Mouse (Mus musculus) layer of hippocampus, adult 11-12 months (tissue): Measurements from ENCODE around the gene Atp2b2.

Source experiments
- DNase-seq: peaks from one replicate; pipeline ENCODE4 v3.0.0; 2022; ENCODE audit warnings: low spot score

Gene Atp2b2

GRCm38 (mm10) chr6:113857310-113857873 is 185.0 kb downstream of the Atp2b2 start:
- DNase-seq = no peak

- peak; percentile 85 for DNase-seq
Measured at GRCm38 (mm10) chr6:113856790-113857189, 185.6 kb downstream of the Atp2b2 start.

GRCm38 (mm10) chr6:113856095-113856646 is 186.2 kb downstream of the Atp2b2 start:
- DNase-seq = no peak

GRCm38 (mm10) chr6:113855581-113855980 is 186.8 kb downstream of the Atp2b2 start:
- no peak for DNase-seq

GRCm38 (mm10) chr6:113852318-113852717 is 190.1 kb downstream of the Atp2b2 start:
- peak; percentile 50 for DNase-seq

- no peak for DNase-seq
Measured at GRCm38 (mm10) chr6:113849819-113850218, 192.6 kb downstream of the Atp2b2 start.

- no peak for DNase-seq
Measured at GRCm38 (mm10) chr6:113848655-113849054, 193.8 kb downstream of the Atp2b2 start.

GRCm38 (mm10) chr6:113847092-113847491 is 195.3 kb downstream of the Atp2b2 start:
- DNase-seq = no peak

- DNase-seq = no peak
Measured at GRCm38 (mm10) chr6:113843248-113843647, 199.2 kb downstream of the Atp2b2 start.

- DNase-seq = no peak
Measured at GRCm38 (mm10) chr6:113838493-113838892, 203.9 kb downstream of the Atp2b2 start.

- no peak for DNase-seq
Measured at GRCm38 (mm10) chr6:113837740-113838139, 204.7 kb downstream of the Atp2b2 start.

GRCm38 (mm10) chr6:113836545-113836944 is 205.9 kb downstream of the Atp2b2 start:
- DNase-seq = no peak

GRCm38 (mm10) chr6:113830463-113830862 is 211.9 kb downstream of the Atp2b2 start:
- DNase-seq = no peak

GRCm38 (mm10) chr6:113827309-113827708 is 215.1 kb downstream of the Atp2b2 start:
- DNase-seq = no peak

GRCm38 (mm10) chr6:113822417-113822816 is 220.0 kb downstream of the Atp2b2 start:
- DNase-seq = peak; percentile 82

- no peak for DNase-seq
Measured at GRCm38 (mm10) chr6:113816690-113817089, 225.7 kb downstream of the Atp2b2 start.

GRCm38 (mm10) chr6:113811462-113811861 is 231.0 kb downstream of the Atp2b2 start:
- DNase-seq = no peak

- peak; percentile 41 for DNase-seq
Measured at GRCm38 (mm10) chr6:113810667-113811066, 231.7 kb downstream of the Atp2b2 start.

GRCm38 (mm10) chr6:113806241-113806640 is 236.2 kb downstream of the Atp2b2 start:
- no peak for DNase-seq

GRCm38 (mm10) chr6:113801233-113801632 is 241.2 kb downstream of the Atp2b2 start:
- DNase-seq = peak; percentile 65

GRCm38 (mm10) chr6:113799915-113800314 is 242.5 kb downstream of the Atp2b2 start:
- no peak for DNase-seq

- no peak for DNase-seq
Measured at GRCm38 (mm10) chr6:113799349-113799748, 243.1 kb downstream of the Atp2b2 start.

GRCm38 (mm10) chr6:113798921-113799320 is 243.5 kb downstream of the Atp2b2 start:
- no peak for DNase-seq

- DNase-seq = peak; percentile 28
Measured at GRCm38 (mm10) chr6:113795241-113795702, 247.1 kb downstream of the Atp2b2 start.
